Mouse (Mus musculus) neural tube, embryonic 14.5 days (tissue): ENCODE results near the gene Phldb2. TPM values are rescaled to one million over a fixed set of nuclear protein-coding genes. Genes with fewer than 3 reads are reported as not detected.

Source experiments
- ATAC-seq: fragments of 200-750 bp; cut with Nextera tagmentation; 2 replicates; pipeline ENCODE4 v1.8.0; 2017; ENCODE audit warnings: low read depth, mild to moderate bottlenecking, moderate TSS enrichment, moderate library complexity
- H3K27ac ChIP-seq: fragments of 300-500 bp; sonication (generic); 2 replicates; pipeline ENCODE4 v1.5.1; 2014; ENCODE audit warnings: low read depth, mild to moderate bottlenecking, control low read depth, low read length, moderate library complexity, mixed read lengths
- H3K27me3 ChIP-seq: fragments of 300-500 bp; sonication (generic); 2 replicates; pipeline ENCODE4 v1.6.1; 2014; ENCODE audit warnings: low read length; ENCODE audit not compliant: control insufficient read depth, insufficient read depth
- H3K36me3 ChIP-seq: fragments of 300-500 bp; sonication (generic); 2 replicates; pipeline ENCODE4 v1.6.1; 2014; ENCODE audit warnings: low read length, mixed read lengths; ENCODE audit not compliant: control insufficient read depth, insufficient read depth
- H3K4me1 ChIP-seq: fragments of 300-500 bp; sonication (generic); 2 replicates; pipeline ENCODE4 v1.6.1; 2014; ENCODE audit warnings: low read length; ENCODE audit not compliant: control insufficient read depth, insufficient read depth
- H3K4me2 ChIP-seq: fragments of 300-500 bp; sonication (generic); 2 replicates; pipeline ENCODE4 v1.6.1; 2014; ENCODE audit warnings: mild to moderate bottlenecking, low read depth, low read length, control low read depth
- H3K4me3 ChIP-seq: fragments of 300-500 bp; sonication (generic); 2 replicates; pipeline ENCODE4 v1.5.1; 2014; ENCODE audit warnings: low read depth, low read length, control low read depth, mixed read lengths
- H3K9ac ChIP-seq: fragments of 300-500 bp; sonication (generic); replicated peaks from 2 replicates; pipeline ENCODE4 v1.6.1; 2014; ENCODE audit warnings: low read depth, mild to moderate bottlenecking, control low read depth, low read length, mixed read lengths
- H3K9me3 ChIP-seq: fragments of 300-500 bp; sonication (generic); 2 replicates; pipeline ENCODE4 v1.6.1; 2016; ENCODE audit warnings: low read length; ENCODE audit not compliant: control insufficient read depth
- WGBS: fragments of 180-500 bp; shearing (Covaris S2); extraction: QIAGEN DNeasy Blood & Tissue Kit; methylation state at CpG from one replicate; pipeline ENCODE4 v1.1.7; 2014; 5-methylcytosine and 5-hydroxymethylcytosine counted together
- polyA plus RNA-seq: library from polyadenylated mRNA; unstranded; fragments of >200 nt; fragmentation: Nextera tagmentation; extraction: Ambion mirVana; gene quantifications from 2 replicates; pipeline ENCODE4 v1.2.1, GENCODE M21; 2014

Phldb2 gene
- polyA plus RNA-seq, 1 experiment from 2014 or later, result 4.2 TPM

- Histone ChIP-seq H3K4me2 (no peak overlapping the region), H3K9me3 (no peaks in the 10 kb centered on the region), H3K36me3 (no peaks in the 10 kb centered on the region), H3K9ac (no peak overlapping the region), H3K4me1 (no peaks in the 10 kb centered on the region), H3K4me3 (no peak overlapping the region), H3K27ac (no peak overlapping the region), H3K27me3 (no peaks in the 10 kb centered on the region)
- WGBS, result 68% methylated on average over 4 of the region's 4 CpGs
- ATAC-seq, result no peak
Measured at GRCm38 (mm10) chr16:45890471-45891200, 62.8 kb downstream of the Phldb2 start.

- 76% methylated on average over 4 of the region's 4 CpGs for WGBS
- no peak overlapping the region for H3K4me3 ChIP-seq
- no peaks in the 10 kb centered on the region for H3K4me1 ChIP-seq
- H3K27ac ChIP-seq, result no peak overlapping the region
- no peak for ATAC-seq
- no peak overlapping the region for H3K9ac ChIP-seq
- no peaks in the 10 kb centered on the region for H3K27me3 ChIP-seq
- no peaks in the 10 kb centered on the region for H3K36me3 ChIP-seq
- no peak overlapping the region for H3K4me2 ChIP-seq
- H3K9me3 ChIP-seq, result no peaks in the 10 kb centered on the region
Measured at GRCm38 (mm10) chr16:45889636-45890035, 63.8 kb downstream of the Phldb2 start.

- no peak overlapping the region for H3K27ac ChIP-seq
- no peaks in the 10 kb centered on the region for H3K27me3 ChIP-seq
- no peak overlapping the region for H3K4me2 ChIP-seq
- no peaks in the 10 kb centered on the region for H3K36me3 ChIP-seq
- WGBS, result 80% methylated on average over 5 of the region's 5 CpGs
- no peak overlapping the region for H3K9ac ChIP-seq
- H3K4me1 ChIP-seq, result no peaks in the 10 kb centered on the region
- H3K4me3 ChIP-seq, result no peak overlapping the region
- no peaks in the 10 kb centered on the region for H3K9me3 ChIP-seq
- no peak for ATAC-seq
Measured at GRCm38 (mm10) chr16:45886599-45886998, 66.8 kb downstream of the Phldb2 start.

- Histone ChIP-seq H3K9me3 (no peaks in the 10 kb centered on the region), H3K9ac (no peak overlapping the region), H3K27me3 (no peaks in the 10 kb centered on the region), H3K4me3 (no peak overlapping the region), H3K27ac (no peak overlapping the region), H3K4me1 (no peaks in the 10 kb centered on the region), H3K4me2 (no peak overlapping the region), H3K36me3 (no peaks in the 10 kb centered on the region)
- WGBS, result 83% methylated on average over 2 of the region's 2 CpGs
- ATAC-seq, result no peak
Measured at GRCm38 (mm10) chr16:45884194-45884593, 69.2 kb downstream of the Phldb2 start.

- Histone ChIP-seq H3K27ac (no peak overlapping the region), H3K4me1 (no peaks in the 10 kb centered on the region), H3K9ac (no peak overlapping the region), H3K4me2 (no peak overlapping the region), H3K36me3 (no peaks in the 10 kb centered on the region), H3K9me3 (no peaks in the 10 kb centered on the region), H3K4me3 (no peak overlapping the region), H3K27me3 (no peaks in the 10 kb centered on the region)
- ATAC-seq, result no peak
- 81% methylated on average over 7 of the region's 7 CpGs for WGBS
Measured at GRCm38 (mm10) chr16:45881177-45881832, 72.1 kb downstream of the Phldb2 start.

GRCm38 (mm10) chr16:45880101-45880751 is 73.2 kb downstream of the Phldb2 start:
- ATAC-seq, result no peak
- H3K9me3 ChIP-seq, result no peaks in the 10 kb centered on the region
- H3K4me3 ChIP-seq, result no peak overlapping the region
- H3K9ac ChIP-seq, result no peak overlapping the region
- H3K27me3 ChIP-seq, result no peaks in the 10 kb centered on the region
- H3K36me3 ChIP-seq, result no peaks in the 10 kb centered on the region
- H3K27ac ChIP-seq, result no peak overlapping the region
- WGBS, result 78% methylated on average over 6 of the region's 6 CpGs
- H3K4me1 ChIP-seq, result no peaks in the 10 kb centered on the region
- no peak overlapping the region for H3K4me2 ChIP-seq

GRCm38 (mm10) chr16:45877739-45878138 is 75.7 kb downstream of the Phldb2 start:
- Histone ChIP-seq H3K4me2 (no peak overlapping the region), H3K27me3 (no peaks in the 10 kb centered on the region), H3K4me1 (no peaks in the 10 kb centered on the region), H3K9me3 (no peaks in the 10 kb centered on the region), H3K36me3 (no peaks in the 10 kb centered on the region), H3K27ac (no peak overlapping the region), H3K9ac (no peak overlapping the region), H3K4me3 (no peak overlapping the region)
- WGBS, result 100% methylated on average over 1 of the region's 1 CpGs
- ATAC-seq, result no peak

GRCm38 (mm10) chr16:45877171-45877570 is 76.2 kb downstream of the Phldb2 start:
- Histone ChIP-seq H3K27me3 (no peaks in the 10 kb centered on the region), H3K4me3 (no peak overlapping the region), H3K4me2 (no peak overlapping the region), H3K9me3 (no peaks in the 10 kb centered on the region), H3K36me3 (no peaks in the 10 kb centered on the region), H3K9ac (no peak overlapping the region), H3K4me1 (no peaks in the 10 kb centered on the region), H3K27ac (no peak overlapping the region)
- WGBS, result 83% methylated on average over 5 of the region's 5 CpGs
- no peak for ATAC-seq

- no peaks in the 10 kb centered on the region for H3K36me3 ChIP-seq
- no peaks in the 10 kb centered on the region for H3K4me1 ChIP-seq
- H3K9ac ChIP-seq, result no peak overlapping the region
- no peak overlapping the region for H3K4me2 ChIP-seq
- H3K27me3 ChIP-seq, result no peaks in the 10 kb centered on the region
- H3K4me3 ChIP-seq, result no peak overlapping the region
- H3K9me3 ChIP-seq, result no peaks in the 10 kb centered on the region
- no peak for ATAC-seq
- WGBS, result 87% methylated on average over 4 of the region's 4 CpGs
- H3K27ac ChIP-seq, result no peak overlapping the region
Measured at GRCm38 (mm10) chr16:45873397-45873796, 80.0 kb downstream of the Phldb2 start.
